Mouse (Mus musculus): ENCODE data around the gene Nid2.

Gene Nid2

DNA sequence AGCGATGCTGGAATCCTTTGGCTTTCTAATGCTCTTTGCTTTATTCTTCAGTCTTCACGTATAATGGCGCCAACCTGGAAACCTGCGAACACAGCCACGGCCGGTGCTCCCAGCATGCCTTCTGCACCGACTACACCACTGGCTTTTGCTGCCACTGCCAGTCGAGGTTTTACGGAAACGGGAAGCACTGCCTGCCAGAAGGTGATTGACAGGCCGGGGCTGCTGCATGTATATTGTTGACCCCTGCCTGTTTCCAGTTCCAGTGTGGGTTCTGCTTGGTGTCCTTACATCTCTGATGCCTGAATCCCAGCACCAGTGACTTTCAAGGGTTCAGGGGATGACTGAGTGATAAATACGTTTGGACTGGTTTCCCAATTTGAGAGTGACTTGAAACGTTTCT lies 26.9 kb downstream of the Nid2 start:
- DNase-seq (ENCODE audit: low read depth, low spot score) = no peak

DNA sequence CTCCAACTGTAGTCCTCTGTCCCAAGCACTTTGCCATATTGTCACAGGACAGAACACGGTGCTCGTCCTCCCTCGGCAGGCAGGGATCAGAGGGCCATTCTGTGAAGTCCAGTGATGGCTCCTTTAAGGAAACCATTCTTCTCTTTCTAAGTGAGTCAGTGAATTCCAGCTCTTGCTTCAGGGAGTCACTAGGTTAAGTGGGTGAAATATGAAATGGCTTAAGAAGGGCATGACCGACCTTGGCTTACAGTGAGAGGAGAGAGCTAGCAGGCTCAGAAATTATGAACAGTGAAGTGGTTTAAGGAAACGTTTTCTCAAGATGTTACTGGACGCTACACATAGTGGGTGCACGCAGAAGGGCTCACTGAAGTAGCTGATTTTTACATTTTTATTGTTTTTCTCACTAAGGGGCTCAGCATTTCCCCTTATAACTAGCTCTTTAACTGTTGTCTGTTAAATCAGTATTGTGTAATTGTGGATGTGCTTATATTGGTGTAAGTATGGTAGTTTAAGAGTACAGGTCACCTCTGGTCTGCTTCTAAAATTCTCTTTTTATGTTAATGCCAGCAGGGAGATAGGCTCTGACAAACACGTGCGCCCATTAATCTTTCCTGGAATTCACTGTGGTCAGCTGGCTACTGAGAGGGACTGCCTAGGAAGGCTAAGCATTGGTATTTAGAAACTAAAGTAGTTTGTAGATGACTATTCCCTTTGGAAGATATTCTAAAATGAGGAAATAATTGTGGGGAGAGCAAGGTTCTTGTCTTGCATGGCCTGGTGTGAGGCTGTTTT lies 34.9 kb downstream of the Nid2 start:
- DNase-seq (ENCODE audit: low read depth, low spot score) = no peak

DNA sequence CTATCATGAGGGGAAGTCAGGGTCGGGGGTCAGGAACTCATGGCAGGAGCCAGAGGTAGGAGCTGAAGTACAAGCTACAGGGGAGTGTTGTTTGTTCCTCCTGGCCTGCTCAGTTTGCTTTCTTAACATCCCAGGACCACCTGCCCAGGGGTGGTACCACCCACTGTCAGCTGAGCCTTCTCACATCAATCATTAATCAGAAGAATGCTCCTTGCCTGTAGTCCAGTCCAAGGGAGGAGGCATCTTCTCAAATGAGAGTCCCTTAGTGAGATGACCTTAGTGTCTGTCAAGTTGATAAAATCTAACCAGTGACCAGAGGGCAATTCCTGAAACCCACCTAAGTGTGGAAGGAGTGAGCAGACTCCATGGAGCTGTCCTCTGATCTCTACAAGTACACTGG lies 37.4 kb downstream of the Nid2 start:
- no peak for DNase-seq (ENCODE audit: low read depth, low spot score)

DNA sequence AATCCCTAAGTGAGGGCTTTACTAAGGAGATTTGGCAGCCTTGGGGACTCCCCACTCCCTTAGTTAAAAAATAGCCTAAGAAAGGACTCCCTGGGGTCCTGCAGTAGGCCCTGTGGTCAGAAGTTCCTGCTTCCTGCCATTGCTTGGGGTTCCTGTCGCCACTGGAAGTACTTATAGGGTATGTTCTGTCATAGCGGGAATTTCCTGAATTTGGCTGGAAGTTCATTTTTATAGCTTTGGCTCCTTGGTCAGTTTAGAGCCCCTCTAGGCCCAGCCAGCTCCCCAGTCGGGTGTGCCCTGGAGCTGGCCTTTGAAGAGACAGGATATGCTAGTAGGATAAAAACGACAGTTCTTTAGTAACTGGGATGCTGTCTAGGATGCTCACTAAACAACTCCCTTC lies 43.8 kb downstream of the Nid2 start:
- DNase-seq (ENCODE audit: low read depth, low spot score) = no peak

DNA sequence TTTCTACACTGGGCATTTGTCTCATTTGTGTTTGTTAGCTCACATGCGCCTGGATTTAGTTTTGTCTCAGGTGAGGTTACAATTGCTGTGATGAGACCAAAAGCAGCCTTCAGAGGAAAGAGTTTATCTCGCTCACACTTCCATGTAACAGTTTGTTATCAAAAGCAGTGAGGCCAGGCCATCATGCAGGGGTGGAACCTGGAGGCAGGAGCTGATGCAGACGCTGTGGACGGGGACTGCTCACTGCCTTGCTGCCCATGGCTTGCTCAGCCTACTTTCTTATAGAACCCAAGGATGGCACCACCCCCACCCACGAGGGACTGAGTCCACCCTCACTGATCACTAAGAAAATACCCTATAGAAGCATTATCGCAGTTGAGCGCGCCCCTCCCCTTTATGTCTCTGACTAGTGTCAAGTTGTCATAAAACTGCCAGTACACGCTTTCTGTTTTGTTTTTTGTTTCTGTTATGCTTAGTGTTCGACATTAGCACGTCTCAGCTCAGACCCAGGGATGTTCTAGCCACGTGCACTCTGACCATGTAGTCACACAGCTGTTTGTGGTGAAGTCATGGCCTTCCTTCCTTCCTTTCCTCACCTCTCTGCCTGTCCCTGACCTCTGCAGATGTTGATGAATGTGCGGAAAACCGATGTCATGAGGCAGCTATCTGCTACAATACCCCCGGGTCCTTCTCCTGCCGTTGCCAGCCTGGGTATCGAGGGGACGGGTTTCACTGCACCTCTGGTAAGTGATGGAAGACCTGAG lies 45.7 kb downstream of the Nid2 start:
- DNase-seq (ENCODE audit: low read depth, low spot score) = no peak

DNA sequence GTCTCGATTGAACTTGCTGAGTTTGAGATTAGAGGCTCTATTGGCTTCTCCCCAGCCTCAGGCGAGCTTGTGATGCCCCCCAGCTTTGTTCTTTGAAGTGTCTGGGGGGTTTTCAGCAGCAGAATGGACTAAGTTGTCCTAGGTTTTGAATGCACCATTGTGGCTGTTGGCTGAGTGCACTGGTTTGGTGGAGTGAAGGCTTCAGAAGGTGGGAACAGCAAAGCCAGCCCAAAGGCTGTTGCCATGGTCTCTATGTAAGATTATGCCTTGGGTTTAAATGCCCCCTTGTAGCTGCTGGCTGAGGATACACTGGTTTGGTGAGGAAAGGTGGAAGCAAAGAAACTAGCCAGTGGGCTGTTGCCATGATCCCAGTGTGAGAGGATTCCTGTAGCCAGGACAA lies 49.4 kb downstream of the Nid2 start:
- no peak for DNase-seq (ENCODE audit: low read depth, low spot score)

DNA sequence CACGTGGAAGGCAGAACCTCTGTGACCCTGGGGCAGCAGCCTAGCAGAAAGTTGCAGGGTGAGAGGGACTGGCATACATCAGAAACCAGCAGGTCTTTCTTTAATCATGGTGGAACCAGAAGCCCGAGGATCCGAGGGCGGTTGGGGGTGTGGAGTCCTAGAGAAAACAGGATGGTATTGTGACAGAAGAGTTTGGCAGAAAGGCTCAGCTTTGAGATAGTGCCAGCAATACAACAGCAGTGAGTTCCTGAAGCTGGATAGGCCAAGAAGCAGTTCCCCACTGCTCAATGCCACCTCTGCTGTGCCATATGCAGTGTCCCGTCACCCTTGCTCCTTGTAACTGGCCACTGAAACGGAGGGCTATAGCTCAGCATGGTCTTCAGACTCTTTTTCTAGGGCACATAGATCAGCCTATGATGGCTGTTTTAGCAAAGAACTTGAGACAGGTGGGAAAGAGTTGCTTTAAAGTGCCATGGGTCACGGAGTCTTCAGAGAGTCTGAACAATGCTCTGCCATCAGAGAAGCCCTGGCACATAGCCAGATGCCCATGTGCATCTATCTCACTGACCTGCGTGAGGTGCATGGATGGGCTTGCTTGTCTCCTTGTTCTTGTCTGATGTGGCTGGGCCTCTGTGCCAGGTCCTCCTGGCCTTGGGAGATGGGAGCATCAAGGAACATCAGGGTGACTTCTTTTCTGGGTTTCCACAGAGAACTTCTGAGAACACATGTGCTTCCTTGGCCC lies 50.6 kb downstream of the Nid2 start:
- no peak for DNase-seq (ENCODE audit: low read depth, low spot score)

DNA sequence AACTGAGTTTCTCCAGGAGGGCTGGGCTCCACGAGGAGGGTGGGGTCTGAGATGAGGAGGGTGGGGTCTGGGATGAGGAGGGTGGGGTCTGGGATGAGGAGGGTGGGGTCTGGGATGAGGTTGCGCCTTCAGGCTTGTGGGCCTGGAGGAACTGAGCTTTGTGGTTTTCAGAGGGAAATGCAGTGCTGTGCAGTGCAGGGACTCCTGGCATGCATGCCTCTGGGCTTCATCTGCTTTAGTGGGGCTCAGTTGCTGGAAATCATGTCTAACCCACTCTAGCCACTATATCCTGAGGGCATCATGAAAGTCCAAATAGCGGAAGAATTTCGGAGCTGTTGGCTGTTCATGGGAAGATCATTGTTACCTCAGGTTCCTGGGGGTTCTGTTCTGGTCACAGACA lies 52.2 kb downstream of the Nid2 start:
- peak; percentile 61 for DNase-seq (ENCODE audit: low read depth, low spot score)

DNA sequence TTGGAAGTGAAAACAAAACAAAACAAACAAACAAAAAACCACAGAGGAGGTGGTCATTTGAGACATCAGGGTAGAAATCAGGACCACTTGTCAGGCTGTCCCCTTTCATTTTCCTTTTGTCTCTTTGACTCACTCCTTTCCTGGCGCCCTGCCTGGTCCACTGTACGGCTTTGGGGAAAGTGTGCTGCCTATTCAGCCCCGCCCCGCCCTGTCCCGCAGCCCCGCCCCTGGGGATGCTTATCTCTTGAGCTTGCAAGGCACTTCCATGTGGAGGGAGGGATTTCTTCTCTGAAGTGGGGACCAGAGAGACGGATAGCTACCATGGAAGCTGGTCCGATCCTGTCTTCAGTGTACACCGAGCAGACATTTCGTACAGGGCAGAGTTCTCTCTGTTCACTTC lies 52.6 kb downstream of the Nid2 start:
- peak; percentile 83 for DNase-seq (ENCODE audit: low read depth, low spot score)

DNA sequence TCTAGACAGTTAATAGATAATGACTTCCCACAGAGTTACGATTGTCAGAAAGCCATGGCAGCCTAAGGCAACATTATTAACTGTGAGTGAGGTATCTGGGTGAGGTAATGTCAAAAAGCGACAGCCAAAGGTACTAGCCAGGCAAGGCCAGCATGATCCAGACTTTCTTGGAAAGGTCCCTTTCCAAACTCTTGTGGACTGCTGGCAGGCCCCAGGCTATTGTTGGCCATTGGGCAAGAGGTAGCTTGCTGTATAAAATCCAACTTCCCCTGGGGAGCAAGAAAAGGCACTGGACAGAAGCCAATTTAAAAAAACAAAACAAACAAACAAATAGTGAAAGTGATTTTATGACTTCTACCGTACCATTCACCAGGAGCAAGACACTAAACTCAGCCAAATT lies 56.3 kb downstream of the Nid2 start:
- no peak for DNase-seq (ENCODE audit: low read depth, low spot score)

DNA sequence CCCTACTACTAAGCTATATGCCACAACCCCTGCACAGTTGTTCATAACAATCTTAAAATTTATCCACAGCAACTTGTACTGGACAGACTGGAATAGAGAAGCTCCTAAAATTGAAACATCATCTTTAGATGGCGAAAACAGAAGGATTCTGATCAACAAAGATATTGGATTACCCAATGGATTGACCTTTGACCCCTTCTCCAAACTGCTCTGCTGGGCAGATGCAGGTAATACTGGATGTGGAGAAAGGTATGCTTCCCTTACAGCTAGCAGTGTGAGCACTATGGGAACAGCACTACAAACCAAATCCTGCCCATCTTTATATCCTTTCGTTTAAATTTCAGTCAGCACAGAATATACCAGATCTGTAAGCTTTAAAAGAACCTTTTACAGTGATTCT lies 56.8 kb downstream of the Nid2 start:
- no peak for DNase-seq (ENCODE audit: low read depth, low spot score)

DNA sequence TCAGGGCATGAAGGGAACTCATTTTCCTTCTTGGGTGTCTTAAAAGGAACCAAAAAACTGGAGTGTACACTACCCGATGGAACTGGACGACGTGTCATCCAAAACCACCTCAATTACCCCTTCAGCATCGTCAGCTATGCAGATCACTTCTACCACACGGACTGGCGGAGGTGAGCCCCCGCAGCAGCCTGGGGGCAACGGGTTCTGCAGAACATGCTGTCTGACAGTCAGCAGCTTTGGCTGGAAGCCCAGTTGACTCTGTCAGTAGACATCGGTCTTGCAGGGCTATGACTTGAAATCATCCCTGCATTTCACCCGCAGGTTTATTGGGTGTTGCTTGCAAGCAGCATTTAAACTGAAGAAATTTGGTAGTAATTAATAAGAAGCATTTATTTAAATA lies 58.9 kb downstream of the Nid2 start:
- DNase-seq (ENCODE audit: low read depth, low spot score) = no peak

DNA sequence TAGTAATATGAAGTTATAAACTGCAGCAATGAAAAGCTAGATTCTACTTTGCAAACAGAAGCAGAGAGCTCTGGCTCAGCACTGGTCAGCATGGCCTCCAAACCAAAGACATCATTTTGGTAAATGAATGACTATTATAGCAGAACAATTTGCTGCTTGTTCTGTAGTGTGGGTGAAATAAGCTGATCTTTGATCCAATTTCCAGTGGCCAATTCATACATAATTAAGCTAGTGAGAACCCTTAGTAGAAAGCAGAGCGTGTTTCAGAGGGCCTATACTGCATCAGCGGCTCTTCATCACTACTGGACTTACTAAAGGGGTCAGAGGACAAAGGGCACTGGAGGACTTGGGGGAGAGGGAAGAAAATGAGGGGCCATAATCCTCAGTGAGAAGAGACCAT lies 62.0 kb downstream of the Nid2 start:
- no peak for DNase-seq (ENCODE audit: low read depth, low spot score)

DNA sequence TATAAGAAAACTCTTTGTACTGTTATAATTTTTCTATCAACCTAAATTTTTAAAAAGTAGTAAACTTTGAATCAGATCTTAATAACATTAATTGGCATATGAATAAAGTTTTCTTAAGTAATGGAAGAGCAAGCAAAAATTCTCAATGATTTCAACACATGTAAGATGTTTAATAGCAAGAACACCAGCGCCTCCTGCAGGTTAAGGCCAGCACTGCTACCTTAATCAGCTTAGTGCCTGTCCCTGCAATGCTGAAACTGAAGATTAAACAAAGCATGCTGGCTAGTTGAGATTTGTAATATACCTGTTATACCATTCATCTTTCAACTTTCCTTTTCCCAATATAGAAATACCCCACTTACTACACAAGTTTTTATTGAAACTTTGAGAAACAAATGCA lies 66.9 kb downstream of the Nid2 start:
- peak; percentile 76 for DNase-seq (ENCODE audit: low read depth, low spot score)

DNA sequence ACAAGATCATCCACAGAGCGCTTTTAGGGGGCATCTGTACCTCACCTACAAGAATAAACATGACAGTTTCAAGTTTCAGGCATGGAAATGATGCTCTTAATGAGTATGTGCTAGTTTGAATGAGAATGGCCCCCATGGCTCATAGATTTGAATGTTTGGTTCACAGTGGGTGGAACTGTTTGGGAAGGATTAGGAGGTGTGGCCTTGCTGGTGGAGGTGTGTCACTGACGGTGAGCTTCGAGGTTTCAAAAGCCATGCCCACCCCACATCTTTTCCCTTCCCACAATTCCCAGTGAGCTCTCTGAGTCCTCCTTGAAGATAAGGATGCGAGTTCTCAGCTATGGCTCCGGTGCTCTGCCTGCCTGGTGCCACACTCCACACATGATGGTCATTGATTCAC lies 70.6 kb downstream of the Nid2 start:
- DNase-seq (ENCODE audit: low read depth, low spot score) = peak; percentile 69

DNA sequence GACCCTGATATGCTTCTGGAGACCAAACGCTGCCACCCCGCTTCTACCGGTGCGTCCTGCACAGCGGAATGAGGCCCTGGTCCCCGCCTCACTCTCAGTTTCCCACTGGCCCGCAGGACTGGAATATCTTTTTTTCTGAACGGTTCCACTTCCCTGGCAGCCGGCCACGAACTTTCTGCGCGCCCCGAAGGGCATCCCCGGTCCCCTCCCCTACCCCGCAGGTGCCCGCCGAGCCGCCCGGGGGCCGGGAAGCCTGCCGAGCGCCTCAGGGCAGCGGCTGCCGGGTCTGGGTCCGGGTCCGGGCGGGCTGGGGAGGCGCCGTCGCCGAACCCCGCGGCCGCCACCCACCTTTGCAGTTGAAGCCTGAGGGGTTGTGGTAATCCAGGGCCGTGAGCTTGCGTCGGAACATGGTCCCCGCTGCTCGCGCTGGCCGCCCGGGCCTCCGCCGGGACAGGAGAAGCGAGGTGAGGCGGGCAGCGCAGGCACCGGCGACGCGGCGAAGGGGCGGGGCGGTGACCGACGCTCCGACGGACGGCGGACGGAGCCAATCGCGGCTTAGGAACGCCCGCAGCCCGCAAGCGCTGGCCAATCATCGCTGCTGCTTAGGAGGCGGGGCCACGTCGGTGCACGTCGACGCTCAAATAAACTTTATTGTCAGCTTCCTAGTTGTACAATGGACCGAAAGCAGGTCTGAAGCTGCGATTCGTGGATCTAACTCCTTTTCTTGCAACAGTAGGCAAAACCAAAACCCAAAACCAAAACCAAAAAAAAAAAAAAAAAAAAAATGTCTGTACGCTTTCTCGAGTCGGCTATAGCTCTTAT lies 72.5 kb downstream of the Nid2 start, which contains the start of gene Rtraf:
Gene Rtraf, minus strand, starts transcription at position 504 of the 822 bp plus-strand sequence.
- DNase-seq (ENCODE audit: low read depth, low spot score) = peak; percentile 94

DNA sequence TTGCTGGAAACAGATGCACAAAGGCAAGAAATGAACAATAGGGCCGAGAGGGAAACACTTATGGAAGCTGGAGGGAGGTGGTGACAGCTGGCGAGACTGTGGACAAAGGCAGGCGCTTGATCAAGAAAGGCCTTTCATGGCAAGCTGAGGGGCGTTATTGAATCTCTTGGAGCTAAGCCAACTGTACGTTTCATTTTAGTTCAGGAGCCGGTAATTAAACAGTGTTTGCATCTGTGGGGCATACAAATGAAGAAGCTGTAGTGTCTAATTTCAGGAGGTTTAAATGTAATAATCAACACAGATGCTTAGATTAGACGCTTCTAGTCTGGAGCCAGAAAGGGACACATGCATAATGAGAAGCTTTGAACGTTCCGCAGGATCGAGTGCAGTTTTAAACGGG lies 74.4 kb downstream of the Nid2 start:
- DNase-seq (ENCODE audit: low read depth, low spot score) = no peak

DNA sequence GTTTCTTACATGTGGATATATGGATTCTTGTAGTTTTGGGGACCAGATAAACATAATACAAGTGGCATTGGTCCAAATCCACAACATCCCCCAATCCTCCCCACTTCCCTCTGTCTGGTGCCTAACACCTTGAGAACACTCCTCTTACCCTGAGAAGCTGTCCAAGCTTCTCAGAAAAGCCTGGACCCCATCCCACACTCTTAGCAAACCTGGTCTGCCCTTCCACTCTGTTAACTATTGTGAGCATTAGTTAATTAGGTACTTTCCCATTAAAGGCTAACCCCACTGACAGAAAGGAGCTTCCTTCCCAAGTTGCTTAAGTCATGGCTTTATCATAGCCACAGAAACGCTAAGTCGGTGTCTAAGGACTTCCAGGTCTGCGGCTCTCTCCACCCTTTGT lies 85.2 kb downstream of the Nid2 start:
- DNase-seq (ENCODE audit: low read depth, low spot score) = no peak

DNA sequence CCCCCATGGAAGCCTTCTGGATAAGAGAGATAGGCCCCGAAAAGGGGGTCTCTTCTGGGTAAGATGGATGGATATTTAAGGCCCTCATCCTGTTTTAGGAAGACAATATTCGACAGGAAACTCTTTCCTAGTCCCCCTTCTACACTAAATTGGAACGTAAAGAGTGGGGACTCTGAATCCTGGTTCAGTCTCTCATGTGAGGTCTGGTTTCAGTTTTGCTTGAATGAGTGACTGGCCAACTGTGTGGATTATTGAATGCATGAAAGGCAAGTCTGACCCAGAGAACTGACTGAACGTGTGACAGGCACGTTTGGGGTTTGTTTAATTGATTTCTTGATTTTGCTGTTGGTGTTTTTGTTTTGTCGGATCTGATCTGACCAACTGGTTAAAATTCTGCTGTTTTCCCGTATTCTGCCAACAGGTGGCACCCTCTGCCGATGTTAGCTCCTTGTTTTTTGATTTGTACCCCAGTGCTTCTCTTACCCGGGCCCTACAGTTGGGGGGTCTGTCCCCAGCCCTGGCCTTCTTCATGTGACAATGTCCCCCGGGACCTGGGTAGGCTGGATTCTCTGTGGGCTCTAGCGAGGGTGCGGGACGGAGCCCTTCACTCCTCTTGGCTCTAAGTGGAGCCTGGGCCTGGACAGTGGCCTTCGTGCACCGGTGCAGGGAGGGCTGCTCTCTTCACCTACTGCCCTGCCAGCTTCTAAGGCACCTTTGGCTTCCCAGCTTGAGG lies 88.7 kb downstream of the Nid2 start:
- peak; percentile 73 for DNase-seq (ENCODE audit: low read depth, low spot score)

DNA sequence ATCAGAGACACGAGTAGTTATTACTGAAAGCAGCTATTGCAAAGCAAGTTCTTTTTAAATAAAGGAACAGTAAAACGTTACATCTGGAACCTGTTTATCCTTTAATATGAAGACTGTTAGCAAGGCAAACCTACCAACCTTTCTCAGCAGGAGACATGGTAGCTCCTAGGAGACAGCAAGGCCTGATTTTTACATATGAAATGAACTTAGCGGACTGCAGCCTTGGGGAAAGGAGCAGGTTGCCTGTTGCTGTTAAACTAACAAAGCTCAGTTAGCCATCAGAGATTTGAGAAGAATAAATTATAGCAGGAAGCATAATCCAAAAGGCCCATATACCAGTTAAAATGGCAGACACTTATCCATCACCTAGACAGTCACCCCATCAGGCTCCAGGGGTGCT lies 102.4 kb downstream of the Nid2 start:
- peak; percentile 71 for DNase-seq (ENCODE audit: low read depth, low spot score)

DNA sequence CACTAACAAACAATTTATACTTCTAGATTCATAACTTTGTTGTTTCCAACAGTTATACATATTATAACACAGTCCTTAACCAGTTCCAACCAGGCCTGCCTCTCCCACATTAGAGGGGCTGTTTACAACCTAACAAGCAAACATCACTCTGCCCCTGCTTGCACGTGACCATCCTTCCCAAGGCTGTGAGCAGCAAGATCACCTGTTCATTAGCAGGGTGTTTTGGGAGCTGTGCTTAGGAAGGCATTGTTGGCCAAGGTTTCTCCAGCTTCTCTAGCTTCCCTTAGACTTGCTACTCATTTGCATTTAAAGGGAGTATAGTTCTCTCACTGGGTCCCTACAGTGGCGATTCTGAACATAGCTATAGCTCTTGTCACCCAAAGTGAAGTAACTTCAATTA lies 107.2 kb downstream of the Nid2 start:
- peak; percentile 77 for DNase-seq (ENCODE audit: low read depth, low spot score)

All from R1 (cell line).